Mouse (Mus musculus): ENCODE measurements around the gene Fam241a.

Gene Fam241a

GRCm38 (mm10) chr3:127835594-127835993 lies 60.5 kb downstream of the Fam241a start:
- DNase-seq (ENCODE audit: low spot score) = no peak

- no peak for DNase-seq (ENCODE audit: low spot score)
These were observed 62.1 kb downstream of the Fam241a start for GRCm38 (mm10) chr3:127834040-127834439.

GRCm38 (mm10) chr3:127831079-127831478 lies 65.0 kb downstream of the Fam241a start:
- DNase-seq (ENCODE audit: low spot score) = no peak

- DNase-seq (ENCODE audit: low spot score) = no peak
These were observed 65.9 kb downstream of the Fam241a start for GRCm38 (mm10) chr3:127830183-127830582.

DNA sequence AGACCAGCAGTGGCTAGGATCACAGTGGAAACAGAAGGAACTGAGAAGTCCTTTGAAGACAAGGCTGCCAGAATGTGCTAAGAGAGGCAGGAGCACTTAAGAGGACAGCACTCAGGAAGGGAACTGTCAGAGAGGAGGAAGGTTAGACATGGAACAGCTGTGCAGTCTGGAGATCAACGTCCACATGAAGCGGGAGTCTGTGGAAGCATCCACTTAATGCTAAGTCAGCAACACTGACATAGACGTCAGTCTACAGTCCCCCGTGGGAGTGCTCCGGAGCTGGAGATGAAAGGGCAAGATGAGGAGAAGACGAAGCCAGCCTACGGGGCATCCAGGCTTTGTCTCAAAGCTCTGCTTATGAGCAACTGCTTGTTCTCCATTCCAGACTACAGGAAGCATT lies 69.0 kb downstream of the Fam241a start:
- DNase-seq (ENCODE audit: low spot score) = no peak

DNA sequence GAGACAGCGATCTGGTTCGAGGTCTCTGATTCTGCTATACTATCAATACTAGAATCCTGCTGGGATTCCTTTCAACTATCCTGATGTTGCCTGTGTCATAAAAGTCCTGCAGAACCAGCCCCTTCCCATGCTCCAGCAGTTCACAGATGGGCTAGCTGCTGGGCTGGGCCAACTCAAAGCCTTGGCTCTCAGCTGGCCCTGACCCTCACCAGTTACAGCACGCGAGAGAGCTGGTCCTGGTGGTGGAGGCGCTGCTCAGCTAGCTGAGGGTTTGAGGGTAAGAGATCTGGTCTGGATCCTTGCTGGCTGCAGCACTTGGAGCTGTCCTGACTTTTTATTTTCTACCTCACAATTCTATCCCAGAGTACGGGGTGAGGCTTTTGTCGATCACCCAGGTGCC lies 69.6 kb downstream of the Fam241a start:
- no peak for DNase-seq (ENCODE audit: low spot score)

DNA sequence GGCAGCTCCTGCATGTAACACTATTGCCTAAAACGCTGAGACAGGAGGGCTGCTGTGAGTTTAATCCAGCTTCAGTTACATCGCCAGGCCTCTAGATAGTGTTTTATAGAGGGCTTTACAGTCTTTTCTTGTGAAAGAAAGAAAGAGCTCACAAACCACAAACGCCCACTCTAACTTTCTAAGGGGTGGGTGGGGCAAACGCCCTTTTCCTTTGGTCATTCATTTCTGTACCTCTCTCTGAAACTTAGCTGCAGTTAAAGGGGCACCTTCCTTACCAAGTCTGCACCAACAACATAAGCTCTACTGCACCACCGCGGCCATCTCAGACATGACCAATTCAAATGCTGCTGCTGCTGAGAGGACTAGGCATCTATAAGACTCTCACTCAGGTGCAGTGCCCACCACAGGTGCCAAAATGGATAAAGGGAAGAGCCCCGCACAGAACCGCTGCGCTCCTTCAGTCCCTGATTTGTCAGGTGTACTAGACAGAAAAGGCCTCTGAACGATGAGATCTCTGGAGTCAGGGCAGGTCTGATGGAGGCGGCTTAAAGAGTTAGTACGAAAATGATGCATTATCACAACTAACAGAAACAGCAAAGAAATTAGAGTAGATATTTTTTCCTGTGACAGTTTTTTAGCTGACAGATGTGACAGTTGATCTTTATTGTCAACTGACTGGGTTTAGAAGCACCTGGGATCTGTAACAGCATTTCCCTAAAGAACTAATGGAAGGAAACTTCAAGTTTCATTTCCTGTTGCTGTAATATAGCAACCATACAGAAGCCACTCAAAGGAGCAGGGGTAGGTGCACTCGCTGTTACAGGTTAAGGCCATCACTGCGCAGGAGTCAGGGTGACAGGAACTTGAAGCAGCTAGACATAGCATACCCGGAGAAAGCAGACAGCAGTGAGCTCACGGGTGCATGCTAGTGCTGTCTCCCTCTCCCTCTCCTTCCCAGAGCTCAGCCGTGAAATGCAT lies 71.9 kb downstream of the Fam241a start:
- DNase-seq (ENCODE audit: low spot score) = no peak

GRCm38 (mm10) chr3:127821209-127821608 lies 74.9 kb downstream of the Fam241a start:
- no peak for DNase-seq (ENCODE audit: low spot score)

- DNase-seq (ENCODE audit: low spot score) = no peak
These were observed 75.7 kb downstream of the Fam241a start for GRCm38 (mm10) chr3:127820400-127820799.
